Mouse (Mus musculus): Measurements from ENCODE around the gene Foxl1. TPM values are rescaled to one million over a fixed set of nuclear protein-coding genes. Genes with fewer than 3 reads are reported as not detected.

Gene Foxl1
- total and polyA plus RNA-seq, 3 experiments = 0.07 to 0.12 TPM; not detected in 1

DNA sequence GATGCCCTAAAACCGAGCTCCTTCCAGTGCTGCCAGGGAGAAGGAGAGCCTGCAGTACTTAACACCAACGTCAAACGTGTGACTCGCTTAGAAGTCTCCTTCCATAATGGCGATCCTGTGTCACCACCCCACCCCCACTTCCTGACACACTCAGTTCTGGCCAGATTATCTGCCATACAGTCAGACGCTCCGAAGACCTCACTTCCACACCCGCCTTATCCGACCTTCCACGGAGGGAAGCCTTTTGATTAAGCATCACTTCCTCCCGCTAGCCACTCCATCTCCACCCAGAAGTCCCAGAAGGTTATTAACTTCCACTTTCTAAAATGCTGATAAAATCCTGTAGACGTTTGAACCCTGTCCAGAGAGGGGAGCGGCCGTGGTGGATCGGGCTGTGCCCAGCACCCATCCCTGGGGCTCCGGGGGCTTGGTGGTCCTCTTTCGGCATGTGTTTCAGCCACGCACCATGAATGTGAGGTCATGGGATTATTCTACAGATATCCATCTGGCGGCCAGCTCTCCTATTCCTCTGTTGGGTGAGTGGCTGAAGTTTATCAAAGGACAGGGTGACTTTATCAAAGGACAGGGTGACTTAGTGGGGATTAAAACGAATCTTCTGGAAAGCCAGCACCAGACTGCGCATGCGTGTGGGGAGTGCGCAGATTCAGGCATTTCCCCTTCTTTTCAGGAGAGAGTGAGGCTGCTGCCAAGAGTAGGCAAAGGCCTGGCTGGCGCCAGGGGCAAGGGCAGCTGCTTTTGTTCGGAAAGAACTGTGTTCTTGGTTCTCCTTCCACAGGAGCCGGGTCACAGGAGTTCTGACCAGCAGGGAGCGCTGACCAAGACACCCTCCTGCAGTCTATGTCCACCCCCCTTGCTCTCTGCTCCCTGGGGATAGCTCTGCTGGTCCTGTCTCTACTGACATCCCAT lies 43.1 kb downstream of the Foxl1 start:
- Histone ChIP-seq H3K36me3 (ENCODE audit: control insufficient read depth in 1 of 2, insufficient read depth in 2 of 2, low read length in 2 of 2) (peaks cover 0 to 31% of the 10 kb centered on the region in 2 experiments; a peak in 3 of 4 replicates), H3K9me3 (replicated peaks; ENCODE audit: insufficient read depth, low read length) (no peaks in the 10 kb centered on the region), H3K4me1 (ENCODE audit: control insufficient read depth in 1 of 2, insufficient read depth in 2 of 2, low read length in 2 of 2) (peaks cover 10 to 61% of the 10 kb centered on the region in 2 experiments), H3K27me3 (ENCODE audit: control insufficient read depth in 1 of 2, insufficient read depth in 2 of 2, low read length in 2 of 2) (no peaks in the 10 kb centered on the region), H3K4me3 (ENCODE audit: control insufficient read depth in 1 of 2, insufficient read depth in 1 of 2, low read depth in 2 of 2, low read length in 2 of 2) (peak overlapping the region; percentile 50 to 78), H3K9ac (ENCODE audit: control insufficient read depth, low read depth, low read length, poor library complexity, severe bottlenecking) (peak overlapping the region; percentile 92), H3K79me2 (ENCODE audit: control insufficient read depth, insufficient read depth, low read length, poor library complexity) (peaks cover 34% of the 10 kb centered on the region), H3K27ac (ENCODE audit: control insufficient read depth, low read depth, low read length) (peak overlapping the region; percentile 97)
- peak; percentile 96 for DNase-seq (ENCODE audit: low read depth, low spot score)
- TF ChIP-seq CTCF (IDR thresholded peaks at IDR 0.05 in 2 of 3, conservative IDR thresholded peaks at IDR 0.05 in 1 of 3; ENCODE audit: control insufficient read depth in 1 of 3, insufficient read depth in 1 of 3, low read depth in 2 of 3, low read length in 3 of 3, poor library complexity in 1 of 3, severe bottlenecking in 1 of 3) (no peak), MEF2A (IDR thresholded peaks at IDR 0.05; ENCODE audit: extremely low read depth, insufficient replicate concordance, low read depth, low read length, poor library complexity, severe bottlenecking) (0 out of 2 replicates have a peak, but pooled peaks have one; percentile 30), ZC3H11A (IDR thresholded peaks at IDR 0.05; ENCODE audit: low read depth, low read length) (no peak; the same call in 1 of the 2 replicates), MAFK (IDR thresholded peaks at IDR 0.05; ENCODE audit: borderline replicate concordance, low read depth, low read length) (peak; percentile 67; the same call in 1 of the 2 replicates), MYC (IDR thresholded peaks at IDR 0.05; ENCODE audit: low read depth, low read length) (peak; percentile 71; the same call in 1 of the 2 replicates), TBP (IDR thresholded peaks at IDR 0.05; ENCODE audit: low read depth, low read length) (peak; percentile 82), ETS1 (IDR thresholded peaks at IDR 0.05; ENCODE audit: low read depth, low read length) (peak; percentile 95), TAL1 (IDR thresholded peaks at IDR 0.05; ENCODE audit: low read length) (peak; percentile 55), NRF1 (IDR thresholded peaks at IDR 0.05; ENCODE audit: insufficient read depth, low read depth, low read length, poor library complexity, severe bottlenecking) (peak; percentile 90), USF2 (IDR thresholded peaks at IDR 0.05; ENCODE audit: borderline replicate concordance in 1 of 2, insufficient read depth in 1 of 2, low read depth in 1 of 2, low read length in 2 of 2) (no peak), TCF12 (IDR thresholded peaks at IDR 0.05; ENCODE audit: low read depth, low read length) (peak; percentile 89), GATA1 (IDR thresholded peaks at IDR 0.05; ENCODE audit: low read depth, low read length) (peak; percentile 93), ZNF384 (IDR thresholded peaks at IDR 0.05; ENCODE audit: low read depth, low read length) (no peak), EP300 (IDR thresholded peaks at IDR 0.05; ENCODE audit: low read depth in 1 of 2, low read length in 2 of 2) (peak; percentile 92 to 98), KAT2A (conservative IDR thresholded peaks at IDR 0.05; ENCODE audit: low read depth, low read length) (peak; percentile 59), ELF1 (IDR thresholded peaks at IDR 0.05; ENCODE audit: low read depth, low read length) (peak; percentile 61; the same call in 1 of the 2 replicates), POLR2A (IDR thresholded peaks at IDR 0.05; ENCODE audit: control insufficient read depth in 1 of 2, insufficient read depth in 1 of 2, low read depth in 1 of 2, low read length in 2 of 2, poor library complexity in 1 of 2) (peak; percentile 58 to 84), ZKSCAN1 (IDR thresholded peaks at IDR 0.05; ENCODE audit: low read depth, low read length) (no peak), POLR2AphosphoS5 (IDR thresholded peaks at IDR 0.05; ENCODE audit: borderline replicate concordance, low read depth, low read length) (no peak), HCFC1 (IDR thresholded peaks at IDR 0.05; ENCODE audit: low read depth, low read length) (peak; percentile 61), MYB (IDR thresholded peaks at IDR 0.05; ENCODE audit: low read depth, low read length) (peak; percentile 87), CHD2 (IDR thresholded peaks at IDR 0.05; ENCODE audit: low read length) (peak; percentile 67), CHD1 (IDR thresholded peaks at IDR 0.05; ENCODE audit: low read depth, low read length) (peak; percentile 89), GABPA (IDR thresholded peaks at IDR 0.05; ENCODE audit: low read depth, low read length) (no peak), BHLHE40 (IDR thresholded peaks at IDR 0.05; ENCODE audit: borderline replicate concordance, low read depth, low read length) (peak; percentile 75), ZMIZ1 (IDR thresholded peaks at IDR 0.05; ENCODE audit: low read depth, low read length) (peak; percentile 89), SMC3 (IDR thresholded peaks at IDR 0.05; ENCODE audit: low read depth, low read length) (peak; percentile 30), USF1 (IDR thresholded peaks at IDR 0.05; ENCODE audit: low read depth, low read length) (no peak), MXI1 (IDR thresholded peaks at IDR 0.05; ENCODE audit: low read depth, low read length) (peak; percentile 71; the same call in 1 of the 2 replicates), UBTF (IDR thresholded peaks at IDR 0.05; ENCODE audit: borderline replicate concordance, insufficient read depth, low read depth, low read length) (no peak), MAX (IDR thresholded peaks at IDR 0.05; ENCODE audit: low read length) (peak; percentile 58), MAZ (IDR thresholded peaks at IDR 0.05; ENCODE audit: low read depth, low read length) (peak; percentile 72), SIN3A (IDR thresholded peaks at IDR 0.05; ENCODE audit: low read length) (peak; percentile 96), NELFE (IDR thresholded peaks at IDR 0.05; ENCODE audit: low read depth, low read length) (peak; percentile 84)

All from MEL (cell line).